Mouse (Mus musculus) C2C12 (cell line): ENCODE measurements around the gene B430305J03Rik.

Experiments
- CEBPB ChIP-seq: IDR thresholded peaks from one replicate; pipeline ENCODE4 v1.6.1; 2011; ENCODE audit warnings: low read depth, mild to moderate bottlenecking, control low read depth, moderate library complexity
- CTCF ChIP-seq: IDR thresholded peaks from one replicate; pipeline ENCODE4 v1.5.1; 2011; ENCODE audit not compliant: control insufficient read depth, insufficient read depth, insufficient read length
- FOSL1 ChIP-seq: IDR thresholded peaks from one replicate; pipeline ENCODE4 v1.8.0; 2011; ENCODE audit warnings: mild to moderate bottlenecking, low read length; ENCODE audit not compliant: poor library complexity, insufficient read depth, severe bottlenecking
- MYOD1 ChIP-seq: IDR thresholded peaks from one replicate; pipeline ENCODE4 v1.6.1; 2011; ENCODE audit warnings: low read depth; ENCODE audit not compliant: control insufficient read depth, insufficient read length
- USF1 ChIP-seq: IDR thresholded peaks from one replicate; pipeline ENCODE4 v1.6.1; 2011; ENCODE audit warnings: low read depth, mild to moderate bottlenecking, control low read depth, moderate library complexity

DNA sequence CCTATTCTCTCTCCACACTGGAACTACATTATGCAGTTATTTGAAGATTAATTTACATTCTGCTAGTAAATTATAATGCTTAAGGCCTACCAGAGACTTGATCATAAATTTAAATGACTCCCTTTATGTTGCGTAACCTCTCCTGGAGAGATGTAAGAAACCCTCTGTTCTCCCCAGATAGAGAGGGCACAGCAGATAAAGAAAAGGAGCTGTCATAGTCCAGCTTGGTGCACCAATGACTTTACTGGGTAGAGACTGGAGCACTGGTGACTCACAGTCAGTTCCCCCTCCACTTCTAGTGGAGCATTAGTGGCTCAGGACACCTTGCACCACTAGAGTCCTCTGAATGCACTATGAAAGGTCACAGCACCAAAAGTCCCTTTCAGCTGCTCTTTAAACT, 27.1 kb upstream of the B430305J03Rik start:
- no peak for TF ChIP-seq USF1
- no peak for TF ChIP-seq CTCF
- no peak for TF ChIP-seq FOSL1
- no peak for TF ChIP-seq CEBPB
- no peak for TF ChIP-seq MYOD1
